Mouse (Mus musculus) c-Kit-negative CD71-positive TER-119-positive erythroid progenitor cells, embryonic 14.5 days (primary cell): ENCODE results near the gene Pipox.

Experiments used
- DNase-seq: peaks from one replicate; pipeline ENCODE4 v3.0.0-alpha.2; 2013; ENCODE audit warnings: low read depth, low spot score

The Pipox gene

DNA sequence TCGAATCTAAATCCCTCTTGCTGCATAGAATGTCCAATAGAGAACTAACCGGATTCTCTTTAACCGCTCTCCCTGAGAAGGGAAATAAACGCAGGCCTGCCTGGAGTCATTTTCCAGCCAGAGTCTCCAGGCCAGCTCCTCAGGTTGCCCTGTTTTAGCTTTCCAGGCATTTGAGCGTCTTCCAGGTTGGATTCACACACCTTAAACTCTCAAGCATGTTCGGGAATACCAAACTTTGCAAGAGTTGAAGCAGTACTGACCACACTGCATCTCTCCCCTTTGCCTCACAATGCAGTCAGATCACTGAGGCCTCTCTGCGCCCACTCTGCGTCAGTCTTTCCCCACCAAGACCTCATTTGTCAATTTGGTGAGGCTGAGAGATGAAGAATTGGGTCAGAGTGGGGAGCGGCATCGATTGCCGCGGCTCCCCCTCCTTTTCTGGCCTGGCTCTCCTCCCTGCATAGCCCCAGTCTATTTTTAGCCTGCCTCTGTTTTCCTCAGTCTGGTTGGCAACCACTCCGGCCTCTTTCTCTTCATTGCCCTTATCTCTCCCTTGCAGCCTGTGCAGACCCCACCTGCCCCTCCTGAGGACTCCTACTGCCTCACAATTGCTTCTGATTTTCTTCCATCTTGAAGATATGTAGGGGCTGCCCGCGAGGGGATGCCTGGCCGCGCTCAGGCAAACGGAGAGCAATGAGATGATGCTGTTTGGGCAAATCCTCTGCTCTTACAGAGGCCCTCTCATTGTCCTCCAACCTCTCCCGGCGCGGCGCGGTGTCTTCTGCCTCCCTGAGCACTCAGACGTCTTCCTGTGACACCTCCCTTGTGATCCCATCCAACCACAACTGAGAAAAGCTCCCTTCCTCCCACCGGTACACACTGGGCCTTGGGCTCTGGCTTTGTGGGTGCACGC lies 17.8 kb downstream of the Pipox start:
- no peak for DNase-seq

DNA sequence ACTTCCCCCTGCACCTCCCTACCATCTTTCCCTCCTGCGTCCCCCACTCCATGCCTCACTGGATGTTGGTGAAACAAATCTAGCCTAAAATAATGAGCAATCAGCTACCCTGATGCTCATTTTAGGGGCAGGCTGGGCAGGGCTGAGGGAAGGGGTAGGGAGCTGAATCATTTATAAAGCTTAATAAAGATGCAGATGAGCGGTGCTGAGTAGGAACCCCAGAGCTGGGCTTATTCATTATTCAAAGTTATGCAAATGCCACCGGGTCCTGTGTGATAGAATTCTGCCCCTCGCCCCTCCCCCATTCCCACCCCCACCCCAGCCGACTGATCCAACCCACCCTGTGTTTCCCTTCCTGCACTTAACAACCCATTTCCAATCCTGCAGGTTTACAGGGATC lies 18.6 kb downstream of the Pipox start:
- no peak for DNase-seq

DNA sequence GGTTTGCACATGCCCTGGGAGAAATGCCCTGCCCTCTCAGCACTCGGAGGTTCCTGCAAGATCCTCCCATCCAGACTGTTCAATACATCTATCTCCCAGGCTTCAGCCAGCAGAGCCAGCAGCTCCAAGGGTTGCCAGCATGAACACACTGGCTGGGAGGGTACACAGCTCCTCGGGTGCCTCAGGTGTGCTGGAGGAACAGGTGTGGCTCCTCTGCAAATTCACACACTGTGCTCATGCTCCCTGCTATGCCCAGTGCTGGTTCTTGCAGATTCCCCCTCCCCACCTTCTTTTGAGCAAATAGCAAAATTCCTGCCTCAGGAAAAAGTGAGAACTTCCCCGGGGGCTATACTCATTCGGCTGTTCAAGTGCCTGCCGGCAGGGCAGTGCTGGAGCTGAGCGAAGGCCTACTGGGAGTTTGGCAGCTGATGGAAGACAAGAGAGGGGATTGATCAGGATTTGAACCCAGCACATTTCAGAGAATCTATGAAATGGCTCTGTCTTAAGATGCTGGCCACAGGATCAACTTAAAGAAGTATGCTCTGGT lies 19.1 kb downstream of the Pipox start:
- DNase-seq: no peak

DNA sequence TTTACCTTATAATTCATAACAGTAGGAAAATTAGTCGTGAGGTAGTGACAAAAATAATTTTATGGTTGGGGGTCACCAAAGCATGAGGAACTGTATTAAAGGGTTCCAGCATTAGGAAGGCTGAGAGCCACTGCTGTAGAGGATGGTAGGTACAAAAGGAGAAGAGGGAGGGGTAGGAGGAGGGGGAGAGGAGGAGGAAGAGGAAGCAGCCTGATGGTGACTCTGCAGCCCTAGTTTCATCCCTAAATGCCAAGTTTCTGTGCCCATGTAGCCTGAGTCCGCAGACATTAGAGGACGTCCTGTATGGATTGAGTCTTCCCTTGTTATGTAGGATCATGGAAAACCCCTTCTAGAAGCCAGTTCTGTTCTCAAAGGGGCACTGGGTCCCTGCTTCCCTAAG lies 20.8 kb downstream of the Pipox start:
- DNase-seq: no peak

DNA sequence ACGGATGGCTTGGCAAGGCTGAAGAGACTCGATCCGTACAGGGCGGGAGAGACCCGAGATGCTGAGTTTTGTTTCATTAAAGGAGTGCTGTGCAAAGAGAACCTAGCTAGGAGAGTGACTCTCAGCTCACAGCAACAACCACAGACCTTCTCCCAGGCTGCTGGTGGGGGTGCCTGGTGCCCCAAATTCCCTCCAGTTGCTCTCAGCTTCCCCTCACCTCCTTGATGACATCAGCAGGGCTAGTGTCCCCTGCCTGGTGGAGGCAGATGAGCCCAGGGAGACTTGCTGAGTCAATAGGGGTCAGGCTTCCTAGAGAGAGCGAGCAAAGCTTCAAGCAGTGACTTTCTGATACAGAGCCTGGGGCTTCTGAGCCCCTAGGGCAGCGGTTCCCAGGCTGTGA lies 21.2 kb downstream of the Pipox start:
- DNase-seq: no peak

DNA sequence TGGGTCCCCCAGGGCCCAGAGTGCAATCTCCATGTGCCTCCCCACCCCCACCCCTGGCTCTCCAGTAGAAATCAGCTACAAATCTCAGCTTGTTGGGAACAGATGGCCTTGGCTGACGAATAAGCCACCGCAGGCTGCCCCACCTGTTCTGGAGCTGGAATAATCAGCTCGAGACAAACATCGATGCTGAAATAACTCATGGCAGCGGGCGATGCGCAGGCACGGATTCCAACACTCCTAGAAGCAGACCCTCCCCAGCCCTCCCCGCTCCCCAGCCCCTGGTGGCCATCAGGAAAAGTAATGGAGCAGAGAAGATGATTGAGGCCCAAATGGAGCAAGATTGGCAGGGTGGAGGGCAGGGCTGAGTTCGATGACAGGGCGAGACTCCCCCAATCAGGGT lies 21.7 kb downstream of the Pipox start:
- no peak for DNase-seq

DNA sequence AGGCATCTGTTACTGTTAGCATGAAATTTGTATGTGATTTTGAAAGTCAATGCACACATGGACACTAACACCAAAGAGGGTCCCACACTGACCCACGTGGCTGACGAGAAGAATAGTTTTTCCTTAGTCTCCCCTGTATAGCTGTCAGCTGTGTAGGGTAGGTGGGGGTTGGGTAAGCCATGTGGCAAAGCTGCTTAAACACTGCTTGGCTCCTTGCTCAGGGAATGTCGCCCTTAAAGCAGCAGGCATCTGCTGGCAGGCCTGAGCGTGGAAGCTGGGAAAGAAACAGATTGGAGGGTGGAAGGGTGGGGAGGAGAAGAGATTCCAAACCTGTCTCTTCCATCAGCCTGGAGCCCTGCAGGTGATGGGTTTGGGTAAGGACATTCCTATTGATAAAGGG lies 22.5 kb downstream of the Pipox start:
- DNase-seq: no peak

DNA sequence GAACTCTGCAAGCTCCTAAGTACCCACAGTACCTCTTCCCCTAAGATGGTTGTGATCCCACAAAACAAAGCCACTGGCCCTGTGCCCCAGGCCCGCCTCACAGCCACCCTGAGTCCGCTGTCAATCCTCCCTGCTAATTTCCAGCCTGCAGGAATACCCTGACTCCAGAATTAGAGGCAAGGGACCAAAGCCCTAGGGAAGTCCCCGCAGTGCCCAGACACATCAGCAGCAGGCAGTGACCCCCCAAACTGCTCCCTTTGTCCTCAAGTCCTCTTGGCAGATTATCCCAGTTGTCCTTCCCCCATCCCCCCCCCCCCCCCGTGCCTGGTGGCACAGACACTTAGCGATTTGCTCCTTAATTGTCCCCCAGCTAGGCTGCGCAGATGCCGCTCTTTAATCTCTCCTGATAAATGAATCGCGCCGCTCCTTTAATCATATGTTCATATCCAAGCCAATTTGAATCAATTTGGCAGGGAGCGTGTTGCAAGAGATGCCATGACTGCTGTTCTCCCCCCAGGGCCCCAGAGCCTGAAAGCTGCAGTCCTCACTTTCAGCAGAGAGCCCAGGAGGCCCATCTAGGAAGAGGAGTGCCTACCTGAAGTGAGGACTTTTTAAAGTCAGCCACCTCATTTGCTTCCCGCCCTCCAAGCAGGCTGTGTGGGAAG lies 26.3 kb downstream of the Pipox start:
- no peak for DNase-seq

DNA sequence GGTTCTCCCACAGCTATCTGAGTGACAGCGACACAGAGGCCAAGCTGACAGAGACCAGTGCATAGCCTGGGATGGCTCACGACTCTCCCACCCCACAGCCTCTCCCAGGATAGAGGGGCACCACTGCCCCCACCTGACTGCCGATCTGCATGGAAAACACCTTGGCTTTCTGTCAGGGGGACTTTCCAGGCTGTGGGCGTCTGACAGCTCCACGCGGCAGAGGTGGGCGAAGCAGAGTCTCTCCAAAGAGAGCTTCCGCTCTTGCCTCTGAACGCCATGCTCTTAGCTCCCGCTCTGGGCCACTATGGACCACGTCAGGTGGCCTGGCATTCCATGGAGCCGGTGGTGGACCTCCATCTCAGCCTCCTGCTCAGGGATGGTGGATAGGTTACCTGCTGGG lies 29.1 kb downstream of the Pipox start:
- DNase-seq: no peak

DNA sequence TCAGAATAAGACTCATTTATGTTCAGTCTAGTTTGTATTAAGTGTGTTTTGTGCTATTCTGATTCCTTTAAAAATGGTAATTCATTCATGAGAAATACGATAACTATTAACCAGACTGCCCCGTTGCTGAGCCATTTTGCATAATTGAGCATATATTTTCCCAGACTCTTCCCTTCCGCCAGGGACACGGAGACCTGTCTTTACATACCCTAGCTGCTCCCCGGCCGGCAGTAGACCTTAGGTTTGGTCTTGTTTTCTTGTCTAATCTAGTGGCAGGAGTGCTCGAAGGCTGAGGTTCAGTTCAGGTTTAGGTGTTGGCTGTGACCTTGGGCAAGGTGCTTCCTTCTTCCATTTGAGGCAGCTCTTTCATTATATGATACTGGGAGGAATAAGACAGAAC lies 31.0 kb downstream of the Pipox start:
- no peak for DNase-seq

DNA sequence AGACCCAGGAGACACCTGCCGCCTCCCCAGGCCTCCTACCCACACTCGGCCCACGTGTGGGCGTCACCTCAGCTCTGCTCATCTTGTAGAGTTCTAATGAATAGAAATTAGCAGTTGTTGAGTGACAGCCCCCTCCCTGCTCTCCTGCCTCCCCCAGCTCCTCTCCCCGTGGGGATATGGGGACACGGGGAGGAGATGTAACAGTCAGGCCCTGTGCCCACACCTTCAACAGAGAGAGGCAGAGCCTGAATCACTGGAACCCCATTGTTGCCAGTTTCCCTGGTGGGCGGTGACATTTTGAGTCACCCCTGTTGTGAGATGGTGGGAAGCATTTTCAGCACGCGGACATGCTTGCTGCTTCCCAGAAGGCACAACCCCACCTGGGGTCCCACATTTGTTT lies 32.9 kb downstream of the Pipox start:
- DNase-seq: no peak

DNA sequence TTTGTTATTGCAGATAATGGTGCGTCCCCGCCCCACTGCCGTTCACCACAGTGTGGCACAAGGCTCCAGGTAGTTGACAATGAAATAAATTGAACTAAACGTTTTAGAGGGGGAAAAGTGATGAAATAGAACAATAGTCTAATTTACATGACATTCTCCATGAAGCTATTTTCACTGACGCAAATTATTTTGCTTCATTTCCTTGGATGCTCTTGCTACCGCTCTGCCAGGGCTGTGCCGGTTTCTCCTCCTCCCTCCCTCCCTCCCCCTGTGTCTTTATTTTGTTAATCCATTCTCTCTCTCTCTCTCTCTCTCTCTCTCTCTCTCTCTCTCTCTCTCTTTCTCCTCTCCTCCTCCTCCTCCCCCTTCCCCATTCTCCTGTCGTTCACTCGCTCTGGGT lies 35.3 kb downstream of the Pipox start:
- no peak for DNase-seq

DNA sequence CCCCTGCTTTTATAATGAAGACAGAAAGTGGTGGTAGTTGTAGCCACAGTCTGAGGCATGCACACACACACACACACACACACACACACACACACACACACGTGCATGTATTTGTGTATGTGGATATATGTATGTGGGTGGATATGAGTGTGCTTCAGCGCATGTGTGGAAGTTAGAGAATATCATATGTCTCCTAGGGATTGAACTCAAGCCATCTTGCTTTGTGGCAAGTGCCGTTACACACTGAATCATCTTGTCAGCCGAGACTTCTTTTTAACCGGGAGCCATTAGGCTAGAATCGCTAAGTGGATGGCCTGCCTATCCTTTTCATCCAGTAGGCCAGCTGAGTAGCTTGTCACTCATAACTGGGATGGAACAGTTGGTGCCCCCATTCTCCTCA lies 36.8 kb downstream of the Pipox start:
- DNase-seq: no peak

DNA sequence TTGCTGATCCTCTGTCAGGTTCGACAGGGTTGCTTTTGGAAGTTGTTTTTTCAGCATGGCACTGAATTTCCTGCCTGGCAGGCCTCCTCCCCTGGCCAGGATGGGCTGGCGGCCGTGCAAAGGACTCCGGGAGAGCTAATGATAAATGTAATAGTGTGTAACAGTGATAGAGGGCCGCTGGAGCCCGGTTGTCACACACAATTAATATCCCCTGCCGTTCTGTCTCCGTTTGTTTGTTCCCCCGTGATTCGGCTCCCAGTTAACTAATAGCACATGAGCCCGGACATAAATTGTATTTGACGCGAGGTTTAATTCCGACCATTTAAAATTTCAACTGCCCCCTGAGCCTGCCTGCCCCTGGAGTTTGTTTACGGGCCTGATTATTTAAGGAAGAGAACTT lies 38.5 kb downstream of the Pipox start:
- DNase-seq: no peak

DNA sequence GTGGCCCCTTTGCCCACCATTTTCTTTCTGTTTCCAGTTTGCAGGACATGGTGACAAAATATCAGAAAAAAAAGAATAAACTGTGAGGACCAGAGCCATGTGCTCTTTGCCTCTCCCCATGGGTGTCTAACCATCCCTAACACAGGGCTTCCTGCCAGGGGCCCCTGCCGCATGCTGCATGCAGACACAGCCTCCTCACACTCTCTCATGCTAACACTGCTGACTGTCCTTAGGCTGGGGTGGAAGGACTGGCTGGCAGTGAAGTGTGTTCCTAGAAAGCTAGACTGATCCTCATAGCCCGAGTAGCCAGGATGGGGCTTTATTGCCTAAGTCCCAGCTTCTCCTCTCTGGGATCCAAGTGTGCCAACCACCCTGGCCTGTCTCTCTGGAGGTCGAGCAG lies 39.3 kb downstream of the Pipox start:
- no peak for DNase-seq

DNA sequence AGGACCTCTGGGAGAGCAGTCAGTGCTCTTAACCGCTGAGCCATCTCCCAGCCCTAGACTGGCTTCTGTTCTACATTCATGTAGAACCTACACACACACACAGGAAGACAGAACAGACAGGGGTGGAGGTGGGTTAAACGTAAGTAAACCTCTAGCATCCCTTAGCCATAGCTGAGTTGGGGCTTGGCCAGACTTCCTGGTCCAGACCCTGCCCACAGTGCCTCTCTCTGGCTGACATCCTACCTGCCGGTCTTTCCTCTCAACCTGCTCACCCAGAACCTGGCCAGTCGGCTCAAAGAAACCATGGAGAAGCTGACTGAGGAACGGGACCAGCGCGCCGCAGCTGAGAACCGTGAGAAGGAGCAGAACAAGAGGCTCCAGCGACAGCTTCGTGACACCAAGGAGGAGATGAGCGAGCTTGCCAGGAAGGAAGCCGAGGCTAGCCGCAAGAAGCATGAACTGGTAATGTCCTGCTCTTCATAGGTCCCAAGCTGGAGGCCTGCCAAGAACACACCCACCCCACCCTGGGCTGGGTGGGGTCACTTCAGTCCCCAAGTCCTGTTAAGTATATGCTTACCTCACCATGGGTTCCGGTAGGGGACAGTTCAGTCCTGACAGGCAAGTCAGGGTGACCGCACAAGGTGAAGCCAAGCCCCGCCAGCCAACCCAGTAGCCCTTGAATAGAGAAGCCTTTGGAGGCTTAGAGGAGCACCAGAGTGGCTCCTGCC lies 40.8 kb downstream of the Pipox start:
- no peak for DNase-seq

DNA sequence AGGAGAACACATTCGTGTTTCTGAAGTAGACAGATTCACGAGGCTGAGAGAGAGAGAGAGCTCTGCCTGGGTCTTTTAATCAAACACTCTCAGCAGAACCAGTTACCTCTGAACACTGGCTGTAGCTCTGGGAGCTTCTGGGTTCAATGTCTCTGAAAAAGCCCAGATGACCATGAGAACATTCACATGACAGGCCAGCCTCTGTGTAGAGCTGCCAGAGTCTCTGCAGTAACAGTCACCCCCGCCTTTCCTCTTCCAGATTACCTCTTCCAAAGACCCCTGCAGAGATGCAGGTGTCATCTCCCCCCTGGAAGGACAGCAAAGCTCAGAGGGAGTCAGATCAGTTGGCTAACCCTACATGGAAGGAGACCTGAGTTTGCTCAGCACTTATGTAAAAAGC lies 41.7 kb downstream of the Pipox start:
- no peak for DNase-seq

DNA sequence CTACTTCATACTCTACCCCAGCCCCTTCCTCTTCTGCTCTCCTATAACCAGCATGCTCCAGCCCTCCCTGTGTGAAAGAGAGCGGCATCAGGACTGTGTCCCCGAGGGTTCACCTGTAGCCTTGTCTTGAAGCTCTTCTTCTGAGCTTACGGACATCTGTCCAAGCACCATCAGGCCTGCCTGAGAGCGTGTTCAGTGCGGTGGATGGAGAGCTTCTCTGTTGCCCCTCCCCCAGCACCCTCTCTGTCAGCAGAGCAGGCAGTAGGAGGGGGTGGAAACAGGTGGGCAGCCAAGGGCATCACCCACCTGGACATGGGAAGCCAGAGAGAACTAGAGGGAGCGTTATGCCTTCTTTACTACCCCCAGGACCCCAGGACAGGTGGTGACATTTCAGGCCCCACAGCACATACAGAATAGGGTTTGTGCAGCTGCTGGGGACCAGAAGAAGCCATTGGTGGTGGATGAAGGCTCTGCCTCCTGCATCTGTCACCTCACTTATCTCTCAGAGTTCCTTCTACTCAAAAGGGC lies 42.3 kb downstream of the Pipox start:
- no peak for DNase-seq

DNA sequence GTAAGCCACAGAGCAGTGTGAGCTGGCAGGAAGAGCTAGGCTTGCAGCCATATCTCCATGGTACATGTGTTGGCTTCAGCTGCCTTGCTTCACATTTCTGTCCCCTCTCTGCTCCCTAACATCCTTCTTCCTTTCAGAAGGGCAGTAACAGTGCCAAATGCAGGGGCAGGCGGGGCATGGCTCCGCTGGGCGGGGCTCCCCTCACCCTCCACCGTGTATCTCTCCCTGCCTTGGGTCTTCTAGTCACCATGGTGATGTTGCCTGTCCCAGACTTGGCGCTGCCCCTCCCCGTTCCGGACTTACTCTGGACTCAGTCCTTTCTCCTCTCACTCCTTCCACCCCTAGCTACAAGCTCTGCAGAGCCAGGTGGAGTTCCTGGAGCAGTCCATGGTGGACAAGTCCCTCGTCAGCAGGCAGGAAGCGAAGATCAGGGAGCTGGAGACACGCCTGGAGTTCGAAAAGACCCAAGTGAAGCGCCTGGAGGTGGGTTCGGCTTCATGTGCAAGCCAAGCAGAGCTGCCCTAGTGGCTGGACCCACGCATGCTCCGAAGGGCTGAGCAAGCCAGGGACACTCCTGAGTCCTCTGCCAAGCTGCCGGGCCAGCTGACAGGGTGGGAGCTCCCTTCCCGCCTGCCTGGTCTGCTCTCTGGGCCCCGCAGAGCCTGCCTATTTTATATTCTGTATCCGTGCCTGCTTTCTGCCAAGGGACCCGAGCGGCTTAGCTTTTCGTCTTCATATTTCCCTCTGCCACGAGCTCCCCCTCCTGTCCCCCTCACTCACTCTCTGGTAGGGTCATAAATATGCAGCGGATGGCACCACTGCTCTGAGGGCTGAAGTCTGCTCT lies 43.3 kb downstream of the Pipox start:
- no peak for DNase-seq

DNA sequence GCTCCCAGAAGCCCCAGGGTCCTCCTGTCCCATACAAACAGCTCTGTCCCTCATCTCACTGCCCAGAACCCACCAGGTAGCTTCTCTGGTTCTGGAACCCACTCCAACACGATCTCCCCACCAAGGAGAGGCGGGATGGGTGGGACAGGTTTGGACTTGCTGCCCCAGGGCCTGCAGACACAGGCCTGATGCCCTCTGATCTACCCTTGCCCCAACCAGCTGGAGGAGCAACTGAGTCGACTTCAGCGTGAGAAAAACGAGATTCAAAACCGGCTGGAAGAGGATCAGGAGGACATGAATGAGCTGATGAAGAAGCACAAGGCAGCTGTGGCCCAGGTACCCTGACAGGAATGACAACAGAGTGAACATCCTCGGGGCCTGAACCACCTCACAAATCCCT lies 44.7 kb downstream of the Pipox start:
- DNase-seq: no peak

DNA sequence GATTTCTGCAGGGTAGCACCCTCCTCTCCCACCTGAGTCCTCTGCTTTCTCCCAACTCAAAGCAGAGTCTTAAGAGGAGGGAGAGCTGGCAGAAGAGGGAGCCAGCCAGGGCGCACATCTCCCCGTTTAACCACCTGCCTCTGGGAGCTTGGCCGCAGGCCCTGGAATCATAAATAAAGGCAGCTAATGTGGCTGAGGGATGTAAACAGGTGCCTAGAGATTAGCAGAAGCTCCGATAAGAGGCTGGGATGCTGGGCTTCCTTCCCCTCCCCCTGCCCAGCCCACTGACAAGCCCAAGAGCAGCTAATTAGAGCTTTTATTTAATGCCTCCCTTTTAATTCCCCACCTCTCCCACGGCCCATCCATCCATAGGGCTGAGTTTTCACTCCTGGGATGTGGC lies 45.8 kb downstream of the Pipox start:
- no peak for DNase-seq
